Comparison of ENCODE assay signal across 9 mouse cellular contexts in the genomic region with DNA sequence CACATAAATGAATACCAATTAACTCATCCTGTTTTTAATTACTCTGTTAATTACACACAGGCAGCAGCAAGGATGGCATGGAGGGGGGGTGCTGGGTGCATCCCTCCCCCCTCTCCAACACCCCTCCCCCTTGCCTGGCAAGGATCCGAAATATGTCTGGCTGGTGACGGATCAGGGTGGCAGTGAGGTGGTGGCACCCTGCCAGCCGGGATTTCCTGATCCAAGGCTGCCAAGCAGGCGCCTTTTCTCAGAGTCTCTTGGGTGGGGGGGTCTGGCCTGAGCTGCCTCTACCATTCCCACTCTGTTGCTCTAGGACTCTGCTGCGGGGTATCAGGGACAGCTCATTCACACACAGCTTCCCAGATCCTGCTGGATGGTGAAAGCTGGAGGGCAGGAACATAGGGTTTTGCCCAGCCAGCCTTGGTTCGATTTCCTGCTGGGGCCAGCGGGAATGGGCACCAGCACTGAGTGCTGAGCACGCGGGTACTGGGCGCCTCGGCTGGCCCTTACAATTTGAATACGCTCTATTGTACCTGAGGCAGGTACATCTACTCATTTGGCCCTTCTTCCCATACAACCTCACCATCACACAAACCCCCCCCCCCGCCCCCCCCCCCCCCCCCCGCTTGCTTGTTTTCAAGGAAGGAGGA. TPM values are rescaled to one million over a fixed set of nuclear protein-coding genes. Genes with fewer than 3 reads are reported as not detected.
DNase-seq lines count a peak whose midpoint lies in the region; ATAC-seq lines count a peak whose summit lies in the region.
"Had no signal": no experiment of that assay in that cellular context is flagged by ENCODE, and none has a peak within 500 bp of the region (broad histone marks: within the 10 kb centered on the region; RNA-seq: fewer than 3 reads in every experiment).

No protein-coding gene starts in this region.

- H3K9me3 ChIP-seq in erythroblast, embryonic 14.5 days (ENCODE audit: control insufficient read depth, low read length), result no peaks in the 10 kb centered on the region
- no peaks in the 10 kb centered on the region for H3K9me3 ChIP-seq in heart, embryonic 16.5 days (replicated peaks; ENCODE audit: control insufficient read depth, low read length)
- H3K9me3 ChIP-seq in limb, embryonic 10.5 days (replicated peaks), result no peaks in the 10 kb centered on the region
- no peaks in the 10 kb centered on the region for H3K9me3 ChIP-seq in midbrain, embryonic 15.5 days

- no peak for ATAC-seq in erythroblast, adult 5-6 weeks (replicated peaks; ENCODE audit: low FRiP score, poor library complexity, severe bottlenecking)
- ATAC-seq in heart, embryonic 16.5 days (replicated peaks; ENCODE audit: extremely low read depth, insufficient read depth, low FRiP score), result peak; percentile 62
- peak; percentile 54 for ATAC-seq in midbrain, embryonic 15.5 days (replicated peaks)

- peak; percentile 66 to 72 for DNase-seq in urinary bladder, postnatal 4 days (ENCODE audit: low spot score in 2 of 2)
- no peak for DNase-seq in urinary bladder, adult 2 months (ENCODE audit: low spot score)
- DNase-seq in limb, embryonic 10.5 days (ENCODE audit: low spot score), result no peak
- DNase-seq in thymus, postnatal 36 days, result no peak

- H3K4me1 ChIP-seq in erythroblast, embryonic 14.5 days (ENCODE audit: control insufficient read depth), result peaks cover 69% of the 10 kb centered on the region
- peaks cover 60% of the 10 kb centered on the region for H3K4me1 ChIP-seq in heart, embryonic 16.5 days (ENCODE audit: control insufficient read depth, insufficient read depth, low read length)
- H3K4me1 ChIP-seq in limb, embryonic 10.5 days, result peaks cover 92% of the 10 kb centered on the region
- H3K4me1 ChIP-seq in midbrain, embryonic 15.5 days, result peaks cover 71% of the 10 kb centered on the region

- peaks cover 53% of the 10 kb centered on the region for H3K36me3 ChIP-seq in erythroblast, embryonic 14.5 days (ENCODE audit: control insufficient read depth)
- H3K36me3 ChIP-seq in heart, embryonic 16.5 days (ENCODE audit: control insufficient read depth, insufficient read depth), result no peaks in the 10 kb centered on the region
- no peaks in the 10 kb centered on the region for H3K36me3 ChIP-seq in limb, embryonic 10.5 days
- H3K36me3 ChIP-seq in midbrain, embryonic 15.5 days (replicated peaks), result no peaks in the 10 kb centered on the region

- peak overlapping the region; percentile 25; the same call in 1 of the 2 replicates for H3K4me2 ChIP-seq in heart, embryonic 16.5 days (ENCODE audit: low read depth, low read length)
- peak overlapping the region; percentile 13; the same call in 1 of the 2 replicates for H3K4me2 ChIP-seq in midbrain, embryonic 15.5 days

- WGBS in heart, embryonic 16.5 days, result 47% methylated on average over 12 of the region's 14 CpGs
- 62% methylated on average over 12 of the region's 14 CpGs for WGBS in limb, embryonic 10.5 days
- 50% methylated on average over 13 of the region's 14 CpGs for WGBS in midbrain, embryonic 15.5 days

- peak overlapping the region; percentile 91 for H3K27ac ChIP-seq in heart, embryonic 16.5 days (ENCODE audit: low read length)
- peak overlapping the region; percentile 85 for H3K27ac ChIP-seq in limb, embryonic 10.5 days
- peak overlapping the region; percentile 40; the same call in 1 of the 2 replicates for H3K27ac ChIP-seq in midbrain, embryonic 15.5 days

- H3K27me3 ChIP-seq in erythroblast, embryonic 14.5 days (ENCODE audit: control insufficient read depth), result peaks cover 28% of the 10 kb centered on the region
- H3K27me3 ChIP-seq in heart, embryonic 16.5 days (ENCODE audit: control insufficient read depth, insufficient read depth, low read length), result no peaks in the 10 kb centered on the region; the same call in 1 of the 2 replicates
- peaks cover 15% of the 10 kb centered on the region for H3K27me3 ChIP-seq in limb, embryonic 10.5 days (ENCODE audit: low read depth, poor library complexity, severe bottlenecking)
- no peaks in the 10 kb centered on the region for H3K27me3 ChIP-seq in midbrain, embryonic 15.5 days (replicated peaks)

- peak overlapping the region; percentile 53; the same call in 1 of the 2 replicates for H3K9ac ChIP-seq in heart, embryonic 16.5 days (ENCODE audit: low read length)
- H3K9ac ChIP-seq in midbrain, embryonic 15.5 days, result no peak overlapping the region

- peak overlapping the region; percentile 45 for H3K4me3 ChIP-seq in erythroblast, embryonic 14.5 days (replicated peaks)
- H3K4me3 ChIP-seq in heart, embryonic 16.5 days (ENCODE audit: low read length), result no peak overlapping the region
- no peak overlapping the region for H3K4me3 ChIP-seq in limb, embryonic 10.5 days
- H3K4me3 ChIP-seq in midbrain, embryonic 15.5 days, result no peak overlapping the region

RNA-seq across cellular contexts. Expression of gene Cbfa2t3, which starts 33.1 kb away (rescaled TPM):
- 6.1 and 8.9 TPM in 2 replicates for polyA plus RNA-seq in erythroblast, embryonic 14.5 days (2012)
- total RNA-seq in erythroblast, adult 5-6 weeks (2015; ENCODE audit: low replicate concordance), result 10.9 and 13.1 TPM in 2 replicates
- total RNA-seq in erythroblast, adult 5-6 weeks (2017; ENCODE audit: low replicate concordance), result 10.9 and 13.8 TPM in 2 replicates
- 0.95 and 4.0 TPM in 2 replicates for polyA plus RNA-seq in urinary bladder, adult 2 months (2012; rRNA removed)
- 4.6 and 4.8 TPM in 2 replicates for polyA plus RNA-seq in heart, embryonic 16.5 days (2015; fragmentation: Nextera tagmentation; extraction: Ambion mirVana)
- 2.0 and 2.8 TPM in 2 replicates for polyA plus RNA-seq in limb, embryonic 10.5 days (2016; fragmentation: Nextera tagmentation; extraction: Ambion mirVana)
- polyA plus RNA-seq in midbrain, embryonic 15.5 days (2015; fragmentation: Nextera tagmentation; extraction: Ambion mirVana), result 20.2 and 21.4 TPM in 2 replicates

RNA-seq across cellular contexts. Expression of gene Pabpn1l, which starts 43.3 kb away (rescaled TPM):
- not detected in 2 replicates for polyA plus RNA-seq in erythroblast, embryonic 14.5 days (2012)
- not detected in 2 replicates for total RNA-seq in erythroblast, adult 5-6 weeks (2015; ENCODE audit: low replicate concordance)
- total RNA-seq in erythroblast, adult 5-6 weeks (2017; ENCODE audit: low replicate concordance), result not detected in 2 replicates
- polyA plus RNA-seq in urinary bladder, adult 2 months (2012; rRNA removed), result 0.06 TPM in 1 of 2 replicates, not detected in the other
- not detected in 2 replicates for polyA plus RNA-seq in heart, embryonic 16.5 days (2015; fragmentation: Nextera tagmentation; extraction: Ambion mirVana)
- polyA plus RNA-seq in limb, embryonic 10.5 days (2016; fragmentation: Nextera tagmentation; extraction: Ambion mirVana), result not detected in 2 replicates
- not detected in 2 replicates for polyA plus RNA-seq in midbrain, embryonic 15.5 days (2015; fragmentation: Nextera tagmentation; extraction: Ambion mirVana)
- polyA plus RNA-seq: C2C12 had no signal

RNA-seq across cellular contexts. Expression of gene Trappc2l, which starts 54.4 kb away (rescaled TPM):
- 0.16 and 0.80 TPM in 2 replicates for polyA plus RNA-seq in erythroblast, embryonic 14.5 days (2012)
- total RNA-seq in erythroblast, adult 5-6 weeks (2015; ENCODE audit: low replicate concordance), result 17.7 and 26.8 TPM in 2 replicates
- total RNA-seq in erythroblast, adult 5-6 weeks (2017; ENCODE audit: low replicate concordance), result 9.1 and 10.2 TPM in 2 replicates
- 108 and 113 TPM in 2 replicates for polyA plus RNA-seq in urinary bladder, adult 2 months (2012; rRNA removed)
- 58.2 and 60.1 TPM in 2 replicates for polyA plus RNA-seq in heart, embryonic 16.5 days (2015; fragmentation: Nextera tagmentation; extraction: Ambion mirVana)
- polyA plus RNA-seq in limb, embryonic 10.5 days (2016; fragmentation: Nextera tagmentation; extraction: Ambion mirVana), result 49.4 and 51.5 TPM in 2 replicates
- 120 and 126 TPM in 2 replicates for polyA plus RNA-seq in midbrain, embryonic 15.5 days (2015; fragmentation: Nextera tagmentation; extraction: Ambion mirVana)

RNA-seq across cellular contexts. Expression of gene Galns, which starts 54.5 kb away (rescaled TPM):
- 0.07 and 0.08 TPM in 2 replicates for polyA plus RNA-seq in erythroblast, embryonic 14.5 days (2012)
- total RNA-seq in erythroblast, adult 5-6 weeks (2015; ENCODE audit: low replicate concordance), result 8.6 and 23.2 TPM in 2 replicates
- total RNA-seq in erythroblast, adult 5-6 weeks (2017; ENCODE audit: low replicate concordance), result 8.6 and 15.5 TPM in 2 replicates
- polyA plus RNA-seq in urinary bladder, adult 2 months (2012; rRNA removed), result 16.2 and 20.8 TPM in 2 replicates
- 10.0 and 10.4 TPM in 2 replicates for polyA plus RNA-seq in heart, embryonic 16.5 days (2015; fragmentation: Nextera tagmentation; extraction: Ambion mirVana)
- polyA plus RNA-seq in limb, embryonic 10.5 days (2016; fragmentation: Nextera tagmentation; extraction: Ambion mirVana), result 4.0 and 5.7 TPM in 2 replicates
- 7.2 and 9.0 TPM in 2 replicates for polyA plus RNA-seq in midbrain, embryonic 15.5 days (2015; fragmentation: Nextera tagmentation; extraction: Ambion mirVana)

Comparison
In these comparisons a context has a peak if more than half of its experiments do, and no peak if none do; other contexts are left out.
1. DNase-seq: peak in urinary bladder, postnatal 4 days (2 of 2); none in urinary bladder, adult 2 months (single experiment), limb, embryonic 10.5 days (single experiment) and thymus, postnatal 36 days (0 of 2).
2. H3K27ac ChIP-seq: peak in every context shown above with its lines; median percentile 91 in heart, embryonic 16.5 days; 85 in limb, embryonic 10.5 days; 40 in midbrain, embryonic 15.5 days.
3. RNA of gene Trappc2l, which starts 54.4 kb away (polyA plus RNA-seq): 120 to 126 TPM in midbrain, embryonic 15.5 days, 108 to 113 TPM in urinary bladder, adult 2 months, 58.2 to 60.1 TPM in heart, embryonic 16.5 days and 49.4 to 51.5 TPM in limb, embryonic 10.5 days; 0.16 to 0.80 TPM in erythroblast, embryonic 14.5 days; every median in the first group is over 10 times any median in the second.